ENCODE assay signal across 13 mouse cellular contexts in the genomic region with DNA sequence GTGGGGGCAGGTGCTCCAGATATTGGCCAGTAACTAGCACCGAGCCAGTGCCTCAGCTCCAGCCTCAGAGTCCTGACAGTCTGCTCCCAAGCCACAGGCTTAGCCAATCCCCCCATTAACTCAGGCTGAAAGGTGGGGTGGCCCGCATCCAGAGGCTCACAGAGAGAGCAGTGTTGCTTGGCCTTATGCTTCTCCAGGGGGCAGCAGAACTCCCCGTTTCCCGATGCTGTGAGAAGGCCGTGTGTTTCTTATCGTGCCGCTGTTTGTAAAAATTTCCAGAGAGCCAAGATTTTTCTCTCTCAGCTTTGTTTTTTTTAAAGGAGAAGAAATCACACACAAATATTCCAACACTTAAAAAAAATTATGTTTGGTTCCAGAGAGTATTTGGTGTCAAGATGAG. TPM values are rescaled to one million over a fixed set of nuclear protein-coding genes. Genes with fewer than 3 reads are reported as not detected.
DNase-seq lines count a peak whose midpoint lies in the region; ATAC-seq and TF ChIP-seq lines count a peak whose summit lies in the region.
"Had no signal": no experiment of that assay in that cellular context is flagged by ENCODE, and none has a peak within 500 bp of the region (broad histone marks: within the 10 kb centered on the region; RNA-seq: fewer than 3 reads in every experiment).

No protein-coding gene starts in this region.

- TF ChIP-seq POLR2A in ES-Bruce4 (IDR thresholded peaks at IDR 0.05; ENCODE audit: insufficient read depth, low read length) = no peak

- no peak overlapping the region for H3K27ac ChIP-seq in forebrain, embryonic 14.5 days (ENCODE audit: low read depth, low read length)
- no peak overlapping the region for H3K27ac ChIP-seq in forebrain, embryonic 10.5 days
- H3K27ac ChIP-seq in kidney, postnatal 0 days = no peak overlapping the region
- no peak overlapping the region for H3K27ac ChIP-seq in ES-Bruce4 (ENCODE audit: insufficient read depth, low read length)
- no peak overlapping the region for H3K27ac ChIP-seq in embryonic facial prominence, embryonic 13.5 days
- H3K27ac ChIP-seq: liver, embryonic 15.5 days had no signal

- peak; percentile 24 for DNase-seq in forebrain, embryonic 14.5 days (ENCODE audit: low spot score)
- DNase-seq in forebrain, embryonic 10.5 days (ENCODE audit: extremely low spot score, low spot score) = no peak
- DNase-seq in kidney, postnatal 0 days (ENCODE audit: low spot score) = peak; percentile 66
- DNase-seq in kidney, adult 8-10 months = no peak
- no peak for DNase-seq in right cerebral cortex, postnatal 25 days
- DNase-seq in heart, adult 18-20 months = no peak
- DNase-seq: cerebellum, adult 9-10 months; heart, postnatal 36 days; right cerebral cortex, adult 18-20 months had no signal

- H3K4me3 ChIP-seq in forebrain, embryonic 14.5 days (ENCODE audit: low read depth, low read length) = no peak overlapping the region
- no peak overlapping the region for H3K4me3 ChIP-seq in forebrain, embryonic 10.5 days
- H3K4me3 ChIP-seq in kidney, postnatal 0 days (replicated peaks; ENCODE audit: low read depth, low read length) = no peak overlapping the region
- no peak overlapping the region for H3K4me3 ChIP-seq in ES-Bruce4 (ENCODE audit: low read depth, low read length)
- no peak overlapping the region for H3K4me3 ChIP-seq in embryonic facial prominence, embryonic 13.5 days
- H3K4me3 ChIP-seq: liver, embryonic 15.5 days had no signal

- WGBS in forebrain, embryonic 14.5 days = 14% methylated on average over 7 of the region's 7 CpGs
- WGBS in forebrain, embryonic 10.5 days = 16% methylated on average over 7 of the region's 7 CpGs
- 36% methylated on average over 7 of the region's 7 CpGs for WGBS in kidney, postnatal 0 days
- WGBS in embryonic facial prominence, embryonic 13.5 days = 17% methylated on average over 7 of the region's 7 CpGs

- H3K4me1 ChIP-seq in forebrain, embryonic 14.5 days (ENCODE audit: control insufficient read depth, insufficient read depth, low read length) = no peaks in the 10 kb centered on the region
- H3K4me1 ChIP-seq in forebrain, embryonic 10.5 days = peaks cover 15% of the 10 kb centered on the region
- H3K4me1 ChIP-seq in kidney, postnatal 0 days (replicated peaks; ENCODE audit: insufficient read depth, low read length) = no peaks in the 10 kb centered on the region; the same call in none of the 2 replicates
- no peaks in the 10 kb centered on the region for H3K4me1 ChIP-seq in ES-Bruce4 (ENCODE audit: control insufficient read depth, insufficient read depth, low read length)
- peaks cover 35% of the 10 kb centered on the region for H3K4me1 ChIP-seq in embryonic facial prominence, embryonic 13.5 days
- H3K4me1 ChIP-seq: liver, embryonic 15.5 days had no signal

- no peak overlapping the region for H3K4me2 ChIP-seq in forebrain, embryonic 14.5 days (ENCODE audit: low read length)
- H3K4me2 ChIP-seq in kidney, postnatal 0 days (ENCODE audit: low read length) = no peak overlapping the region
- no peak overlapping the region for H3K4me2 ChIP-seq in embryonic facial prominence, embryonic 13.5 days
- H3K4me2 ChIP-seq: liver, embryonic 15.5 days had no signal

- no peak for ATAC-seq in forebrain, embryonic 14.5 days
- ATAC-seq in kidney, postnatal 0 days (replicated peaks; ENCODE audit: low FRiP score, low read depth) = no peak
- ATAC-seq in embryonic facial prominence, embryonic 13.5 days (ENCODE audit: insufficient number of reproducible peaks, insufficient read depth, low FRiP score, low TSS enrichment, low read depth) = 0 out of 2 replicates have a peak, but pooled peaks have one; percentile 39
- ATAC-seq: intestine, embryonic 16.5 days had no signal

- no peaks in the 10 kb centered on the region for H3K9me3 ChIP-seq in forebrain, embryonic 14.5 days (replicated peaks; ENCODE audit: control insufficient read depth, low read length)
- peaks cover 6% of the 10 kb centered on the region for H3K9me3 ChIP-seq in forebrain, embryonic 10.5 days
- H3K9me3 ChIP-seq in kidney, postnatal 0 days (replicated peaks; ENCODE audit: low read length) = no peaks in the 10 kb centered on the region
- H3K9me3 ChIP-seq in ES-Bruce4 (replicated peaks; ENCODE audit: control insufficient read depth, insufficient read depth, low read length, poor library complexity, severe bottlenecking) = no peaks in the 10 kb centered on the region
- H3K9me3 ChIP-seq in embryonic facial prominence, embryonic 13.5 days = peaks cover 4% of the 10 kb centered on the region; the same call in 1 of the 2 replicates
- H3K9me3 ChIP-seq: liver, embryonic 15.5 days had no signal

- no peak overlapping the region for H3K9ac ChIP-seq in forebrain, embryonic 14.5 days (ENCODE audit: low read length)
- H3K9ac ChIP-seq in kidney, postnatal 0 days (ENCODE audit: low read depth, low read length) = no peak overlapping the region
- no peak overlapping the region for H3K9ac ChIP-seq in ES-Bruce4 (ENCODE audit: low read depth, poor library complexity, severe bottlenecking)
- H3K9ac ChIP-seq in embryonic facial prominence, embryonic 13.5 days = no peak overlapping the region
- H3K9ac ChIP-seq: liver, embryonic 15.5 days had no signal

- no peak for TF ChIP-seq EP300 in ES-Bruce4 (IDR thresholded peaks at IDR 0.05; ENCODE audit: insufficient read depth, low read depth, low read length)

- H3K27me3 ChIP-seq in forebrain, embryonic 14.5 days (replicated peaks; ENCODE audit: control insufficient read depth, insufficient read depth, low read length) = no peaks in the 10 kb centered on the region
- H3K27me3 ChIP-seq in forebrain, embryonic 10.5 days (ENCODE audit: poor library complexity, severe bottlenecking) = peaks cover 23% of the 10 kb centered on the region
- H3K27me3 ChIP-seq in kidney, postnatal 0 days (ENCODE audit: insufficient read depth, low read length) = no peaks in the 10 kb centered on the region
- peaks cover 2% of the 10 kb centered on the region; the same call in 1 of the 2 replicates for H3K27me3 ChIP-seq in ES-Bruce4 (ENCODE audit: control insufficient read depth, insufficient read depth, low read length, poor library complexity, severe bottlenecking)
- peaks cover 7% of the 10 kb centered on the region; the same call in 1 of the 2 replicates for H3K27me3 ChIP-seq in embryonic facial prominence, embryonic 13.5 days
- H3K27me3 ChIP-seq: liver, embryonic 15.5 days had no signal

- peak; percentile 47; the same call in 1 of the 2 replicates for TF ChIP-seq CTCF in kidney, postnatal 0 days (IDR thresholded peaks at IDR 0.05; ENCODE audit: low read depth)
- peak; percentile 10 for TF ChIP-seq CTCF in ES-Bruce4 (IDR thresholded peaks at IDR 0.05; ENCODE audit: low read depth, low read length)

- H3K36me3 ChIP-seq in forebrain, embryonic 14.5 days (ENCODE audit: control insufficient read depth, insufficient read depth, low read length) = no peaks in the 10 kb centered on the region
- H3K36me3 ChIP-seq in forebrain, embryonic 10.5 days (replicated peaks) = no peaks in the 10 kb centered on the region
- no peaks in the 10 kb centered on the region for H3K36me3 ChIP-seq in kidney, postnatal 0 days (ENCODE audit: insufficient read depth, low read length)
- no peaks in the 10 kb centered on the region for H3K36me3 ChIP-seq in ES-Bruce4 (ENCODE audit: control insufficient read depth, insufficient read depth, low read length, poor library complexity, severe bottlenecking)
- H3K36me3 ChIP-seq in embryonic facial prominence, embryonic 13.5 days = no peaks in the 10 kb centered on the region
- H3K36me3 ChIP-seq: liver, embryonic 15.5 days had no signal

RNA-seq across cellular contexts. Expression of a gene that starts 56.2 kb away (rescaled TPM):
- 0.04 and 0.12 TPM in 2 replicates for polyA plus RNA-seq in forebrain, embryonic 14.5 days (2014; fragmentation: Nextera tagmentation; extraction: Ambion mirVana)
- 0.11 and 0.12 TPM in 2 replicates for polyA plus RNA-seq in forebrain, embryonic 10.5 days (2016; fragmentation: Nextera tagmentation; extraction: Ambion mirVana)
- polyA plus RNA-seq in kidney, postnatal 0 days (2015; fragmentation: Nextera tagmentation; extraction: Ambion mirVana) = 9.8 and 10.4 TPM in 2 replicates
- 4.9 and 6.0 TPM in 2 replicates for polyA plus RNA-seq in ES-Bruce4 (2011; ENCODE audit: insufficient read depth, insufficient read length, low read depth, missing spikeins)
- 0.72 and 1.2 TPM in 2 replicates for polyA plus RNA-seq in embryonic facial prominence, embryonic 13.5 days (2015; fragmentation: Nextera tagmentation; extraction: Ambion mirVana)
- total RNA-seq in heart, adult 18-20 months (2021) = 100 to 1,000 TPM; 141 to 144 TPM

Comparison
In these comparisons a context has a peak if more than half of its experiments do, and no peak if none do; other contexts are left out.
1. DNase-seq: peak in forebrain, embryonic 14.5 days (single experiment) and kidney, postnatal 0 days (single experiment); none in forebrain, embryonic 10.5 days (single experiment), kidney, adult 8-10 months (0 of 2), right cerebral cortex, postnatal 25 days (single experiment) and heart, adult 18-20 months (0 of 2).